Mouse (Mus musculus): ENCODE measurements around the gene Rps6ka3.

Gene Rps6ka3

GRCm38 (mm10) chrX:159364506-159364905, 154.4 kb downstream of the Rps6ka3 start:
- no peak for DNase-seq

- DNase-seq = peak; percentile 69 to 72
Measured at GRCm38 (mm10) chrX:159371831-159372752, 162.0 kb downstream of the Rps6ka3 start, which contains the start of gene Eif1ax. Gene Eif1ax, plus strand, starts transcription at chrX:159372178.

GRCm38 (mm10) chrX:159372753-159373144, 162.6 kb downstream of the Rps6ka3 start:
- no peak for DNase-seq

- no peak for DNase-seq
Measured at GRCm38 (mm10) chrX:159387105-159387504, 177.0 kb downstream of the Rps6ka3 start.

- peak; percentile 11 to 75 for DNase-seq
Measured at GRCm38 (mm10) chrX:159388953-159389352, 178.8 kb downstream of the Rps6ka3 start.

GRCm38 (mm10) chrX:159390347-159390962, 180.3 kb downstream of the Rps6ka3 start:
- DNase-seq = no peak

- DNase-seq = no peak
Measured at GRCm38 (mm10) chrX:159391239-159391638, 181.1 kb downstream of the Rps6ka3 start.

- peak; percentile 59 to 66 for DNase-seq
Measured at GRCm38 (mm10) chrX:159409253-159409652, 199.1 kb downstream of the Rps6ka3 start.

GRCm38 (mm10) chrX:159414130-159414828, 204.2 kb downstream of the Rps6ka3 start, which contains the start of gene Map7d2:
Gene Map7d2, plus strand, starts transcription at chrX:159414572.
- peak; percentile 66 to 76 for DNase-seq

- peak; percentile 37 to 43 for DNase-seq
Measured at GRCm38 (mm10) chrX:159414829-159415673, 204.9 kb downstream of the Rps6ka3 start.

Data from cerebellum, postnatal 14 days (tissue).